Mouse (Mus musculus): ENCODE measurements around the gene Actn4.

DNA sequence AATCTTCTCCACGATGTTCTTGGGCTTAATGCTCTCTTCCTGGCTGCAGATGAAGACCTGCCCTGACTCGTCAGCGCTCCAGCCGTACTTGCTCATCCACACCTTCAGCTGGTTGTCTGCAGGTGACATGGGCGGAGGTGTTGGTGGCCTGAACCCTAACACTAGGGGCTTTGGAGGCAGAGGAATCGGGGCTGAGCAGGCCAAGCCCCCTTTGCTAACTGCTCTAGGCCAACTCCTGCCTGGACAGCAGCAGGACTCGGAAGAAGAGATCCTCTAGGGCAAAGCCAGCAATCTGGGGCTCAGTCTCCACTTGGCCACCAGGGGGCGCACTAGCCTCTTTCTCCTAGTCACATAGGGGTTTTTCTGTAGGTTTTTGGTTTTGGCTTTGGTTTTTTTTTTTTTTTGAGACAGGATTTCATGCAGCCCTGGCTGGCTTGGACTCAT lies 10.4 kb upstream of the Actn4 start:
- peak; percentile 88 for TF ChIP-seq CTCF (IDR thresholded peaks at IDR 0.05; ENCODE audit: borderline replicate concordance, extremely low read depth, insufficient read depth, insufficient read length)
- no peak for TF ChIP-seq POLR2A (IDR thresholded peaks at IDR 0.05; ENCODE audit: borderline replicate concordance, extremely low read depth, insufficient read depth, insufficient read length, poor library complexity, severe bottlenecking)
